18 mouse cellular contexts compared by ENCODE assay signal in the genomic region with DNA sequence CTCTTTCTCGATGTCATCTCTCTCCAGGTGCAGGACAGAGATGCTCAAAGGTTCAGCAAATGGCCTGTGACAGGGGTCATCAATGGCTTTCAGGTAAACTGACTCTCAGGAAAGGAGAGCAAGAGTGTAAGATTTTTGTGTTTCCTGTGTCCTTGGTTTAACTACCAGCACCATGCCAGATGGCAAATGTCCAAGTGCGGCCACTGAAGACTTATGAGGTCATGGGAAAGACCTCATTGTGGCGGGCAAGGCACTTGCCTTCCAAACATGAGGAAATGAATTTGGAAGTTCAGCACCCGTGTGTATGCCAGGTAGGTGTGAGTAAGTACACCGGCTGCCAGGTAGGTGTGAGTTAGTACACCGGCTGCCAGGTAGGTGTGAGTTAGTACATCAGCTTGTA.
DNase-seq lines count a peak whose midpoint lies in the region; ATAC-seq and TF ChIP-seq lines count a peak whose summit lies in the region.
"Had no signal": no experiment of that assay in that cellular context is flagged by ENCODE, and none has a peak within 500 bp of the region (broad histone marks: within the 10 kb centered on the region; RNA-seq: fewer than 3 reads in every experiment).

No protein-coding gene starts in this region.

- 81% methylated on average over 6 of the region's 6 CpGs for WGBS in heart, embryonic 10.5 days
- 52% methylated on average over 6 of the region's 6 CpGs for WGBS in lung, adult 2 months

- no peak for TF ChIP-seq CTCF in lung, adult 2 months (IDR thresholded peaks at IDR 0.05; ENCODE audit: insufficient read depth, low read length)

- peak; percentile 51 for DNase-seq in heart, postnatal 4 days
- DNase-seq in heart, embryonic 10.5 days (ENCODE audit: low spot score): no peak
- peak; percentile 7 for DNase-seq in lung, postnatal 14 days
- no peak for DNase-seq in lung, adult 2 months
- peak; percentile 46 for DNase-seq in adrenal gland, postnatal 25 days
- peak; percentile 10 to 50 for DNase-seq in kidney, postnatal 36 days
- DNase-seq: cerebellum, adult 11 months; cerebellum, adult 9-11 months; liver, postnatal 0 days; thymus, postnatal 36 days had no signal

- H3K9me3 ChIP-seq in heart, embryonic 10.5 days: no peaks in the 10 kb centered on the region
- H3K9me3 ChIP-seq: embryonic facial prominence, embryonic 15.5 days; forebrain, embryonic 15.5 days; hindbrain, embryonic 15.5 days; limb, embryonic 12.5 days; midbrain, embryonic 15.5 days; neural tube, embryonic 13.5 days had no signal

- H3K27me3 ChIP-seq in heart, embryonic 10.5 days (ENCODE audit: insufficient read depth, poor library complexity, severe bottlenecking): peaks cover 23% of the 10 kb centered on the region
- H3K27me3 ChIP-seq: forebrain, embryonic 15.5 days; hindbrain, embryonic 15.5 days; midbrain, embryonic 15.5 days; neural tube, embryonic 13.5 days had no signal

- no peak overlapping the region for H3K4me3 ChIP-seq in heart, embryonic 10.5 days
- H3K4me3 ChIP-seq in lung, adult 2 months (replicated peaks; ENCODE audit: extremely low read depth, low read depth, low read length): no peak overlapping the region
- H3K4me3 ChIP-seq: embryonic facial prominence, embryonic 15.5 days; forebrain, embryonic 15.5 days; hindbrain, embryonic 15.5 days; limb, embryonic 12.5 days; midbrain, embryonic 15.5 days; neural tube, embryonic 13.5 days had no signal

- peaks cover 9% of the 10 kb centered on the region for H3K4me1 ChIP-seq in heart, embryonic 10.5 days
- H3K4me1 ChIP-seq in lung, adult 2 months (ENCODE audit: control insufficient read depth, insufficient read depth, low read length): no peaks in the 10 kb centered on the region
- H3K4me1 ChIP-seq: embryonic facial prominence, embryonic 15.5 days; hindbrain, embryonic 15.5 days; limb, embryonic 12.5 days had no signal

- no peak for ATAC-seq in erythroblast, adult 5-6 weeks (replicated peaks; ENCODE audit: low FRiP score, poor library complexity, severe bottlenecking)
- ATAC-seq: forebrain, embryonic 15.5 days; liver, postnatal 0 days; midbrain, embryonic 15.5 days had no signal

- no peak overlapping the region for H3K27ac ChIP-seq in heart, embryonic 10.5 days
- H3K27ac ChIP-seq: embryonic facial prominence, embryonic 15.5 days; forebrain, embryonic 15.5 days; hindbrain, embryonic 15.5 days; limb, embryonic 12.5 days; macrophage; midbrain, embryonic 15.5 days; neural tube, embryonic 13.5 days had no signal

- H3K36me3 ChIP-seq in heart, embryonic 10.5 days: no peaks in the 10 kb centered on the region
- H3K36me3 ChIP-seq: embryonic facial prominence, embryonic 15.5 days; forebrain, embryonic 15.5 days; hindbrain, embryonic 15.5 days; limb, embryonic 12.5 days; midbrain, embryonic 15.5 days; neural tube, embryonic 13.5 days had no signal

- no peak for TF ChIP-seq POLR2A in lung, adult 2 months (IDR thresholded peaks at IDR 0.05; ENCODE audit: borderline replicate concordance, extremely low read depth, low read depth, low read length)

Comparison
In these comparisons a context has a peak if more than half of its experiments do, and no peak if none do; other contexts are left out.
1. DNase-seq: peak in heart, postnatal 4 days (single experiment), lung, postnatal 14 days (single experiment), adrenal gland, postnatal 25 days (single experiment) and kidney, postnatal 36 days (2 of 2); none in heart, embryonic 10.5 days (single experiment) and lung, adult 2 months (single experiment).